Mouse (Mus musculus): ENCODE measurements around the gene Pakap. TPM values are rescaled to one million over a fixed set of nuclear protein-coding genes. Genes with fewer than 3 reads are reported as not detected.
A peak's percentile ranks its signal among the peaks of the same experiment; 100 is the strongest.

Gene Pakap
- polyA plus RNA-seq, 1 experiment from 2014 or later = 40.4 TPM

- ATAC-seq (ENCODE audit: insufficient number of reproducible peaks, insufficient read depth, low FRiP score, low TSS enrichment, low read depth) = no peak
- peaks cover 20% of the 10 kb centered on the region for H3K4me1 ChIP-seq (replicated peaks)
- H3K4me3 ChIP-seq (replicated peaks) = no peak overlapping the region
- H3K4me2 ChIP-seq = no peak overlapping the region
- no peaks in the 10 kb centered on the region for H3K27me3 ChIP-seq
- no peak overlapping the region for H3K27ac ChIP-seq
- peaks cover 50% of the 10 kb centered on the region for H3K36me3 ChIP-seq
- H3K9me3 ChIP-seq = no peaks in the 10 kb centered on the region
- WGBS = 35% methylated on average over 1 of the region's 1 CpGs
- H3K9ac ChIP-seq (replicated peaks) = no peak overlapping the region
Observed at GRCm38 (mm10) chr4:57690805-57691204, 122.8 kb downstream of the Pakap start.

DNA sequence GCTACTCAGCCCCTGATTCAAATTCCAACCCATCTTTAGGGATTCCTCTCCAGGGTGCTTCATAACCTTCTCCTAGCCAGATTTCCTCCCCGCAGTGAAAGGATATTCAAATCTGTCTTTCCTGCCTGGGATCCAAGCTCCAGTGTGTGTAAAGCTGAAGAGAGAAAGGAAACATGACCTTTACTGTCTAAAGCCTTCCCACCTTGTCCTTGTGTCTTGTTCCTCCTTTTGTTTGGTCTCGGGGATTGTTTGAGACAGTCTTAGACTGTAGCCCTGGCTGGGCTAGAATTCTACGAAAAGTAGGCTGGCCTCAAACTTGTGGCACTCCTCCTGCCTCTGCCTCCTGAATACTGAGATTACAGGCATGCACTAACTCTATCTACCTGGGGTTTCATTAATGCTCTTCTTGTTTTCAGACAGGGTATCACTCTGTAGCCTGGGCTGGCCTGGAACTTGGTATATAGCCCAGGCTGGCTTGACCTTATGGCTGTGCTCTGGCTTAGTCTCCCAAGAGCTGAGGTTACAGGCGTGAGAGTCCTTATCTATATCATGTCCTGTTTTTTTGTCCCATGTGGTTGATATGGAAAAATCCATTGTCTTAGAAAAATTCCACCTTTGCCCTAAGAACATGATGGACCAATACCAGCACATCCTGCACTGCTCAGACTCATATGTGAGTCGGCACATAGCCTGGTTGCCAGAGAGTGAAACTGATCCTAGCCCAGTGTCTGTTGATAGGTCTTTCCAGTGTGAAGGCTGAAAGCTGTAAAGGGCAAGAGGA lies 126.6 kb downstream of the Pakap start:
- Histone ChIP-seq H3K27me3 (no peaks in the 10 kb centered on the region), H3K36me3 (peaks cover 48% of the 10 kb centered on the region), H3K4me2 (no peak overlapping the region), H3K27ac (no peak overlapping the region), H3K4me1 (replicated peaks) (no peaks in the 10 kb centered on the region; the same call in 1 of the 2 replicates), H3K4me3 (replicated peaks) (no peak overlapping the region), H3K9me3 (no peaks in the 10 kb centered on the region), H3K9ac (replicated peaks) (no peak overlapping the region)
- no peak for ATAC-seq (ENCODE audit: insufficient number of reproducible peaks, insufficient read depth, low FRiP score, low TSS enrichment, low read depth)
- WGBS = 87% methylated on average over 5 of the region's 5 CpGs

DNA sequence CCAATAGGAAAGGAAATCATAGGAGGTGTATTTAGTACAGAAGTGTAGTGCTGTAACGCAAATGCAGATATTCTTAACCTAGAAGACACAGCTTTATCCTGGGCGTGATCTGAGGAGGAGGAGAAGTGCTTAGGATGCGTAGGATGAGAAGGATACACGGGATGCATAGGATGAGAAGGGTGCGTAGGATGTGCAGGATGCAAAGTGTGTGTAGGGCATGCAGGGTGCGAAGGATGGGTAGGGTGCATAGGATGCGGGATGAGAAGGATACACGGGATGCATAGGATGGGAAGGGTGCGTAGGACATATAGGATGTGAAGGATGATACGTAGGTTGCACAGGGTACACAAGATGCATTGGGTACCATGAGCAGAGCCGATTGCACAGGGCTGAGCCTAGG lies 129.0 kb downstream of the Pakap start:
- no peak overlapping the region for H3K4me3 ChIP-seq (replicated peaks)
- H3K27me3 ChIP-seq = no peaks in the 10 kb centered on the region
- no peak overlapping the region for H3K27ac ChIP-seq
- no peak for ATAC-seq (ENCODE audit: insufficient number of reproducible peaks, insufficient read depth, low FRiP score, low TSS enrichment, low read depth)
- H3K4me2 ChIP-seq = no peak overlapping the region
- peaks cover 27% of the 10 kb centered on the region; the same call in 1 of the 2 replicates for H3K36me3 ChIP-seq
- H3K9me3 ChIP-seq = no peaks in the 10 kb centered on the region
- no peak overlapping the region for H3K9ac ChIP-seq (replicated peaks)
- 96% methylated on average over 11 of the region's 11 CpGs for WGBS
- no peaks in the 10 kb centered on the region; the same call in 1 of the 2 replicates for H3K4me1 ChIP-seq (replicated peaks)

DNA sequence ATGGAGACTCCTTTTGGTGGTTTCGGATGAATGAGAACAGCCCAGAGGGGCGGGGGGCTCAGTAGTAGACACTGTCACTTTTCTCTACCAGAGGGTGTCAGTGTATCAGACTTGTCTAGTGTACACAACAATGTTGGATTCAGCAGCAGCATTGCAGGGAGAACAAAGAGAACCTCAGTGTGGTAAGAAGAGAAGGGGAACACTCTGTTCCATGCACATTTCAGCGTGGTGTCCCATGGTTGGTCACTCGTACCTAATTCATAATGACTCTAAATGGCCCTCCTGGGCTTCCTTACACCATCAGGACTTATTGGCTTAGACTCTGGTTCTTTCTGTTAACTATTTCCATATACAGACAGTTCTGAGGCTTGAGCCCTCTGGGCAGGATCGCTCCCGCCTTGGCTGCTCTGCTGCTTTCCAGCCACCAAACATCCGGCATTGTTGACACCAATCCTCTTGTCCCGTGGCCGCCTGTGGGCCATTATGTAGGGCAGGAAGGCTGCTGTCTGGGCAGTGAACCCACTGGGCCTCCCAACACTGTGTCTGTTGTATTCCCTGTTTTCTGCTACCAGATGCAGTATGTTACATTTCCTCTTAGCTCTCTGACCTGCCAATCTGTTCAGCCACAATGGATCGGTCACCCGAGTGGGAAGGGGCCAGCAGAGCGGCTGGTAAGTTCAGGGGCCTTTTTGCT lies 130.1 kb downstream of the Pakap start:
- Histone ChIP-seq H3K9ac (replicated peaks) (no peak overlapping the region), H3K9me3 (no peaks in the 10 kb centered on the region), H3K27me3 (no peaks in the 10 kb centered on the region), H3K4me3 (replicated peaks) (no peak overlapping the region), H3K4me2 (no peak overlapping the region), H3K4me1 (replicated peaks) (peaks cover 2% of the 10 kb centered on the region; the same call in 1 of the 2 replicates), H3K27ac (peak overlapping the region; percentile 25; the same call in 1 of the 2 replicates), H3K36me3 (peaks cover 24% of the 10 kb centered on the region; the same call in 1 of the 2 replicates)
- 75% methylated on average over 12 of the region's 12 CpGs for WGBS
- no peak for ATAC-seq (ENCODE audit: insufficient number of reproducible peaks, insufficient read depth, low FRiP score, low TSS enrichment, low read depth)

- Histone ChIP-seq H3K9ac (replicated peaks) (no peak overlapping the region), H3K4me2 (no peak overlapping the region), H3K27me3 (no peaks in the 10 kb centered on the region), H3K4me1 (replicated peaks) (peaks cover 13% of the 10 kb centered on the region), H3K36me3 (no peaks in the 10 kb centered on the region), H3K27ac (no peak overlapping the region), H3K4me3 (replicated peaks) (no peak overlapping the region), H3K9me3 (no peaks in the 10 kb centered on the region)
- no peak for ATAC-seq (ENCODE audit: insufficient number of reproducible peaks, insufficient read depth, low FRiP score, low TSS enrichment, low read depth)
- 87% methylated on average over 5 of the region's 5 CpGs for WGBS
Observed at GRCm38 (mm10) chr4:57701576-57701975, 133.6 kb downstream of the Pakap start.

- Histone ChIP-seq H3K27me3 (no peaks in the 10 kb centered on the region), H3K9ac (replicated peaks) (no peak overlapping the region), H3K36me3 (no peaks in the 10 kb centered on the region; the same call in 1 of the 2 replicates), H3K4me3 (replicated peaks) (no peak overlapping the region), H3K4me2 (no peak overlapping the region), H3K27ac (peak overlapping the region; percentile 37; the same call in 1 of the 2 replicates), H3K9me3 (no peaks in the 10 kb centered on the region), H3K4me1 (replicated peaks) (peaks cover 13% of the 10 kb centered on the region)
- WGBS = 61% methylated on average over 11 of the region's 11 CpGs
- no peak for ATAC-seq (ENCODE audit: insufficient number of reproducible peaks, insufficient read depth, low FRiP score, low TSS enrichment, low read depth)
Observed at GRCm38 (mm10) chr4:57703574-57704470, 135.8 kb downstream of the Pakap start.

GRCm38 (mm10) chr4:57704575-57704974 lies 136.6 kb downstream of the Pakap start:
- 94% methylated on average over 7 of the region's 7 CpGs for WGBS
- no peak overlapping the region for H3K9ac ChIP-seq (replicated peaks)
- no peak for ATAC-seq (ENCODE audit: insufficient number of reproducible peaks, insufficient read depth, low FRiP score, low TSS enrichment, low read depth)

GRCm38 (mm10) chr4:57715849-57716248 lies 147.9 kb downstream of the Pakap start:
- H3K36me3 ChIP-seq = no peaks in the 10 kb centered on the region
- H3K4me1 ChIP-seq (replicated peaks) = peaks cover 44% of the 10 kb centered on the region
- ATAC-seq (ENCODE audit: insufficient number of reproducible peaks, insufficient read depth, low FRiP score, low TSS enrichment, low read depth) = no peak
- no peak overlapping the region for H3K4me3 ChIP-seq (replicated peaks)
- no peaks in the 10 kb centered on the region for H3K9me3 ChIP-seq
- H3K27me3 ChIP-seq = no peaks in the 10 kb centered on the region
- no peak overlapping the region for H3K27ac ChIP-seq
- H3K9ac ChIP-seq (replicated peaks) = no peak overlapping the region
- no peak overlapping the region for H3K4me2 ChIP-seq

More at GRCm38 (mm10) chr4:57704575-57704974, 136.6 kb downstream of the Pakap start:
- H3K4me1 ChIP-seq (replicated peaks) = peaks cover 13% of the 10 kb centered on the region
- no peaks in the 10 kb centered on the region for H3K9me3 ChIP-seq
- H3K36me3 ChIP-seq = peaks cover 6% of the 10 kb centered on the region
- H3K27ac ChIP-seq = no peak overlapping the region
- H3K4me2 ChIP-seq = no peak overlapping the region
- no peak overlapping the region for H3K4me3 ChIP-seq (replicated peaks)
- no peaks in the 10 kb centered on the region for H3K27me3 ChIP-seq

- Histone ChIP-seq H3K4me2 (no peak overlapping the region), H3K27ac (no peak overlapping the region), H3K4me1 (replicated peaks) (peaks cover 49% of the 10 kb centered on the region), H3K9me3 (no peaks in the 10 kb centered on the region), H3K9ac (replicated peaks) (no peak overlapping the region), H3K27me3 (no peaks in the 10 kb centered on the region), H3K4me3 (replicated peaks) (no peak overlapping the region), H3K36me3 (no peaks in the 10 kb centered on the region)
- 17% methylated on average over 4 of the region's 4 CpGs for WGBS
- no peak for ATAC-seq (ENCODE audit: insufficient number of reproducible peaks, insufficient read depth, low FRiP score, low TSS enrichment, low read depth)
Observed at GRCm38 (mm10) chr4:57716735-57717134, 148.8 kb downstream of the Pakap start.

- WGBS = 73% methylated on average over 9 of the region's 9 CpGs
- Histone ChIP-seq H3K27ac (no peak within 1 kb of the TSS), H3K4me3 (replicated peaks) (no peak within 1 kb of the TSS), H3K9ac (replicated peaks) (no peak within 1 kb of the TSS), H3K27me3 (no peaks in the 10 kb centered on the region), H3K36me3 (no peaks in the 10 kb centered on the region), H3K4me2 (no peak within 1 kb of the TSS), H3K9me3 (no peaks in the 10 kb centered on the region), H3K4me1 (replicated peaks) (peaks cover 49% of the 10 kb centered on the region)
- ATAC-seq (ENCODE audit: insufficient number of reproducible peaks, insufficient read depth, low FRiP score, low TSS enrichment, low read depth) = no peak
Observed at GRCm38 (mm10) chr4:57717354-57717753, 149.4 kb downstream of the Pakap start, which contains the start of gene Akap2. TSS of gene Akap2 (plus strand) at chr4:57717657.

DNA sequence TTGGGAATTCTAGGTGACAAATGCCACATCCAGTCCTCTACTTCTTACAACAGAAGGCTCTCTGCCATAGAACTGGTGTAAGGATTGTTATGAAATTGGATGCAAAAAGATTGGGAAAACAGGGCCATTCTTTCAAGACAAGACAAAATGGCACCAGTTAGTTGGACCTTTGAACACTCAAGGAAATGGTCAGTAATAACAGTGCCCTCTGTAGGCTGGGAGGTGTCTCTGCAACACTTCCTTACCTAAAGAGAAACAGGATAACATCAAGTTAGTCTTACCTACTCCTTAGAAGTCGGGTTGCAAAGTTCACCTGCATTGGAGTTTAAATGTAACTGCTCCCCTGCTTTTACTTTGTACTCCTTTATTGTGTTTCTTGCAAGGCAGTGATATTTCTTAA lies 151.4 kb downstream of the Pakap start:
- Histone ChIP-seq H3K9ac (replicated peaks) (no peak overlapping the region), H3K27ac (no peak overlapping the region), H3K27me3 (no peaks in the 10 kb centered on the region), H3K9me3 (no peaks in the 10 kb centered on the region), H3K36me3 (no peaks in the 10 kb centered on the region), H3K4me2 (no peak overlapping the region), H3K4me3 (replicated peaks) (no peak overlapping the region), H3K4me1 (replicated peaks) (peaks cover 39% of the 10 kb centered on the region)
- ATAC-seq (ENCODE audit: insufficient number of reproducible peaks, insufficient read depth, low FRiP score, low TSS enrichment, low read depth) = no peak
- 92% methylated on average over 1 of the region's 1 CpGs for WGBS
